Mouse (Mus musculus): ENCODE data around the gene Spns3. TPM values are rescaled to one million over a fixed set of nuclear protein-coding genes. Genes with fewer than 3 reads are reported as not detected.

Gene Spns3
- under 1 TPM in 1 of 2 experiments, not detected in 1; 0.10 TPM for total RNA-seq (2021)
- long read RNA-seq, experiment 1, result 0 reads
- long read RNA-seq, experiment 2, result 0 reads

DNA sequence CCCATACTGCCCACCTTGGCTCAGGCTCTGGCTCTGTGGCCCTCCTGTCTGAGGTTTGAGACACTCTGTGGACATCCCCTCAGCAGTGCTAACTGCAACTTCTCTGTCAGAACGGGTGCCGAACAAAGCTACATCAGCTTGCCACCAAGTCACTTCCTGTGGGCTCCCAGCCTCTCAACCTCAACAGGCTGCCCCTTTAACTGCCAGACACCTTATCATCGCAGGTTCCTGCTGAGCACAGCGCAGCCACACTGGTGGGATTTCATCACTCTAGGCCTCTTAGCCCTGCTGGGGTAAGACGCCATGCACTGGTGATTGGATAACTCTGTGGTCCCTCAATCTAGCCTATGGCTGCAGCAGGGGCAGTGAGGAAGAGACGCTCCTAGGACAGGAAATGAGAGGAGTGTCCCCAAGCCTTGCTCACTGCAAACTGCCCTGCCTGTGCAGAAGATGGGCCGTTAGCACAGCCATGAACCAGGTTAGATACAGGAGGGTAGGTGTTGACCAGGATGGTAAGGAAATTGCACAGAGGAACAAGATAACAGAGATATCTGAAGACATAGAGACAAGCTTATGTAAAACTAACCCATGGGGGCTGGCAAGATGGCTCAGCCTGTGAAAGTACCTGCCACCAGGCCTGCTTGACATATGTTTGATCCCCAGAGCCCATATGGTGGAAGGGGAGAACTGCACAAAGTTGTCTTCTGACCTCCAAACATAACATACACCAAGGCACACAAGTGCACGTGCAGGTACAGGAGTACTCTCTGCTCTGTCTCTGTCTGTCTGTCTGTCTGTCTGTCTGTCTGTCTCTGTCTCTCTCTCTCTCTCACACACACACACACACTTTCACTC, at the start of gene Spns3:
Gene Spns3, minus strand, starts transcription at position 373 of the 855 bp plus-strand sequence.
- intact Hi-C loops (cut with DNase I; ENCODE audit: low total_unique reads), result loop anchor here (10.0 kb wide), 1 partner anchor 326 kb away; no protein-coding TSS in a partner anchor
- no peak for DNase-seq

DNA sequence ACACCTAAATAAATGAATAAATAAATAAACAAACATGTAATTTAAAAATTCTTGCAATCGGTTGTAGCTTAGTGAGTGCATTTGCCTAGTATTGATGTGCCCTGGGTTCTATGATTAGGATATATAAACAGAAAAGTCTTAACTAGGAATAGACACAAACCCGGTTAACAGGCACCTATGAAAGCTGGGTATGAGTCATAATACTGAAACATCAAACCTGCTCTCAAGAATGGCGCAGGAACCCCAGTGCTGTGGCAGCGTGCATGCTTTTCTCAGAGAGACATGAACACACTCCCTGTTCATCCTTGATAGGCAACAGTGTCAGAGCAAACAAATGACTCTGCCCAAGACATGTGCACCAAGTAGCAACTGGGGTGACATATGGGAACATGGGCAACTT, 47.5 kb upstream of the Spns3 start:
- DNase-seq, result no peak
- intact Hi-C loops (cut with DNase I; ENCODE audit: low total_unique reads), result no loop called here

DNA sequence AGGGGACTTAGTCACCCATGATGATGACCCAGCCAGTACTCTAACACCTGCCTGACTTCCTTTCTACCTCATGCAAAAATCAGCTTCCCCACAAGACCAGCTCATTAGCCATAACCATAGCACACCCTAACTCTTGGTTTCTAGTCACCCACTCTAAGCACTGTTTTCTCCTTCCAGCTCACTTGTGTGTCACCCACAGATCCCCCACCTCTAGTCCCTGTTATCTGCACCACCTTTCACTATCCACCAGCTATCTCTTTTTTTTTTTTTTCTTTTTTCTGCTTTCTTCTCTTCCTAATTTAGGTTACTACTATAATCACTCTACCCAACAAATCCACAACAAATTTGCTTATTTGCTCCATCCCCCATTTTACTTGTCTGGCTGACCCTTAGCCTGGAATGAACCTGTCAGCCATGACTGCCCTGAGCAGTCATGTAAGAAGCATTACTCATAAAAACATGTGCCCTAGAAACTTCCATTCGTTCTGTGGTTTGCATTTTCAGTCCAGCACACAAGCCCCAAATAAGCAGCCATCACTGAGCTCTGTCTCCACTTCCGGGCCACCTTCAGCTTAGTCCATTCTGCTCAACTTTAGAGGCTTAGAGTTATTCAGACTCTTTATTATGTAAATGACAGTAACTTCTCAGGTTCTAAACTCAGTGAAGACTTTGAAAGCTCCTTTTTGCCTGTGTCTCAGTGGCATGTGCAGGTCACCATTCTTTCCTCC, 44.9 kb upstream of the Spns3 start:
- no peak for DNase-seq
- intact Hi-C loops (cut with DNase I; ENCODE audit: low total_unique reads), result no loop called here

DNA sequence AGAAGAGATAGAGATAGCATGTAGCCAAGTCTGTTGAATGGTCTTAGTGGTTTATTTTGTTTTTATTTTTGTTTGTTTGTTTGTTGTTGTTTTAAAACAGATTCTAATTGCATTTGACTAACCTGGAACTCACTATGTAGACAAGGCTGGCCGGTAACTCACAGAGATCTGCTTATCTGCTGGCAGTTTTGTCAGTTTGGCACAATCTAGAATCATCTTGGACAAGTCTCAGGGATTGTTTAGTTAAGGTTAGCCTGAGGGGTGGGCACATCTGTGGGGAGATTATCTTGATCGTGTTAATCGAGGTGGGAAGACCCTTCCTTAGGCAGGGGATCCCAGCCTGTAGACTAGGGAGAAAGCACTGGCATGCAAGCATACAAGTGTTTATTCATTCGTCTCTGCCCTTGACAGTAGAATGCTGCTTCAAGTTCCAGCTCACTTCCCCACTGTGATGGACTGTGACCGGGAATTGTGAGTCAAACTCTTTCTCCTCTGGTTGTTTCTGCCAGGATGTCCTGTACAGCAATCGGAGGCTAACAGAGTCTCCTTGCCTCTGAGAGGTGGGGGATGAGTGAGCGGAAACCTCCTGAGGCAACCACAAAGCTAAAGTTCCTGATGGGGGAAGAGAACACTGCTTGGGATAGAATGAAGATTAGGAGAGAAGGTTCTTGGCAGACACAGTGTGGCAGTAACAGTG, 37.4 kb upstream of the Spns3 start:
- intact Hi-C loops (cut with DNase I; ENCODE audit: low total_unique reads), result no loop called here

DNA sequence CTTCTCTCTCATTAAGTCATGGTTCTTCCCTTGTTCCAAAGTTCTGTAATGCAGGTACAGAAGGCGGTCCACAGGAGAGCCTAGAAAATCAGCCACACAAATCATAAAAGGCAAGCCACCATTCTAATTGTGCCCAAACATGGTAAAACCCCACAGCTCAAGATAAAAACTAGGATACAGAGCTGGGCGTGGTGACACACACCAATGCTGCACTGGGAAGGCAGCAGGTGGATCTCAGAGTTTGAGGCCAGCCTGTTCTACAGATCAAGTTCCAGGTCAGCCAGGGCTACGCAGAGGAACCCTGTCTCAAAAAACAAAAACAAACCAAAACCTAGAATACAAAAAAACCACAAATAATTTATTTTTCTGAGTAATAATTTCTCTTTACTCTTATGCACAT, 36.3 kb upstream of the Spns3 start:
- intact Hi-C loops (cut with DNase I; ENCODE audit: low total_unique reads), result no loop called here
- no peak for DNase-seq

More for the DNA sequence above, 37.4 kb upstream of the Spns3 start:
- no peak for DNase-seq

DNA sequence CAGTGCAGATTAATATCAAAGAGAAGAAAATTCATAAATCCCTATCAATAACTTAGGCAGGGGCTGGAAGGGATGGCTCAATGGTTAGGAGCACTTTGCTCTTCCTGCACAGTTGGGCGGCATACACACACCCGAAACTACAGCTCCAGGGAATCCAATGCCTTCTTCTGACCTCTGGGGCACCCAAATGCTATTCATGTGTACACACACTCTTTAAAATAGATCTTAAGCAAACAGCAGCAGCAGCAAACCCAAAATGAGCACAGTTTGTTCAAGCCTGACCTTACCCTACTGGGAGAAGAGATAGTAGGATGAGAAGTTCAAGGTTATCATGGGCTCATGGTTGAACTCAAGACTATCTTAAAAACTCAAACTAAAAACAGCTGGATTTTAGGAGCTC, 32.8 kb upstream of the Spns3 start:
- intact Hi-C loops (cut with DNase I; ENCODE audit: low total_unique reads), result no loop called here
- DNase-seq, result no peak

DNA sequence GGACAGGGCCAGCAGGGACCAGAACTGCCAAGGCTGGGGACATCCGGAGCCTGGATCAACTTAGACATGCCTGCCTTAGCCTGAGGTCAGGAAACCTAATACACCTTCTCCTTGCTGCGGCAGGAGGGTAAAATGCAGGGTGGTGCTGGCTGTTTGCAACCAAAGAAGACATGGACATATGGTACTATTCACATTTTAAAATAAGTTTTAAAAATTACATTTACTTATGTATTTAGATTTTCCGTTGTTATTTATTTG, 32.1 kb upstream of the Spns3 start:
- intact Hi-C loops (cut with DNase I; ENCODE audit: low total_unique reads), result no loop called here

DNA sequence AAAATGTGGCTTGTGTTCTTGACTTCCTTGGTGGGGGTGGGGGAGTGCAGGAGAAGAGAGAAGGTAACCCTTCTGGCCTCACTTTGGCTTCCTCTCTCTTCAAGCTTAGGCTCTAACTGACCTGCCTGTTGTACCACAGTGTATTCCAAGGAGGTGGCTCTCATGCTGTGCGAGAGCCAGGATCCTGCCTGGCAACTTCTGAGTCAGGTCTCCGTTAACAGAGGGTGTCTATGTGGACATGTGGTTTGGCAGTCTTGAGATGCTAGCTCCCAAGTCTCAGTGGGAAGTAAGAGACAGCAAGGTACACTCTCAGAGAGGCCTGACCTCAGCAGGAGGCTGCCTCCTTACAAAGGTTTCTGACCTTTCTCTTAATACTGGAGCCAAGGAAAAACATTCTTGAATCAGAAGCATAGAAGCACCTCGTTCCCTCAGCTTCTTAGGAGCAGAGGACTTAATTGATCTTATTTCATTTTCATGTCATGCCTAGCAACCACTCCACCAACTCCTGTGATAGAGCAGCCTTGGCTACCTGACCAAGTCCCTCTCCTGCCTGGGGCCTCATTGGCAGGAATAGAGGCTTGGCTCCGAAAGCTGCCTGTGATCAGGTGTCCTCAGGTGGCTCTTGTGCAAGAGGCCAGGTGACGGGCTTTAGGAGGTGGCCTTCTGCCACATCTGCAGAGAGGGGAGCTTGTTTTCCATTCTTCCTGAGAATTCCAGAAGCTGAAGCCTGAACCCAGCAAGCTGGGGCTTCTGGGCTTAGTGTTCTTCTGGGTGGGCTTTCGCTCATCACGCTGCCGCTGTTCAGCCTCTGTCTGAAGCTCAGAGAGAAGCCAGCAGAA, 31.5 kb upstream of the Spns3 start:
- peak; percentile 42 for DNase-seq
- intact Hi-C loops (cut with DNase I; ENCODE audit: low total_unique reads), result no loop called here

More for the DNA sequence above, 32.1 kb upstream of the Spns3 start:
- DNase-seq, result peak; percentile 32

DNA sequence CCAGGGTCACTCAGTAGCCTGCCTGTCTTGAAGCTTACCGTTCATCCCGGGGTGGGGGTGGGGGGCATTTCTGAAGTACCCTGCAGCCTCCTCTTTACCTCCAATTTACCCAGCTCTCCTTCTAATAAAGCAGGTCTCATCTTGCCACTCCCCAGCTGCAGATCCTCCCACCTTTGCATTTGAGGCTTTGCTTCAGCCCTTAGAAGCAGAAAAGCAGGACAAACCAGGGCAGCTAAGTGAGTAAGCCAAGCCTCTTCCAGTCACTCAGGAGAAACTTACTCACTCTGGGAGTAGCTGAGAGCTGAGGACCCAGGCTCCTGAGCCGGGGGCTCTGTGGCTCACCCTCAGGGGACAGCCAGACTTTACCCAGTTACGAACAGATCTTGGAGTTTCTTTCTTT, 28.2 kb upstream of the Spns3 start:
- intact Hi-C loops (cut with DNase I; ENCODE audit: low total_unique reads), result no loop called here
- DNase-seq, result no peak

DNA sequence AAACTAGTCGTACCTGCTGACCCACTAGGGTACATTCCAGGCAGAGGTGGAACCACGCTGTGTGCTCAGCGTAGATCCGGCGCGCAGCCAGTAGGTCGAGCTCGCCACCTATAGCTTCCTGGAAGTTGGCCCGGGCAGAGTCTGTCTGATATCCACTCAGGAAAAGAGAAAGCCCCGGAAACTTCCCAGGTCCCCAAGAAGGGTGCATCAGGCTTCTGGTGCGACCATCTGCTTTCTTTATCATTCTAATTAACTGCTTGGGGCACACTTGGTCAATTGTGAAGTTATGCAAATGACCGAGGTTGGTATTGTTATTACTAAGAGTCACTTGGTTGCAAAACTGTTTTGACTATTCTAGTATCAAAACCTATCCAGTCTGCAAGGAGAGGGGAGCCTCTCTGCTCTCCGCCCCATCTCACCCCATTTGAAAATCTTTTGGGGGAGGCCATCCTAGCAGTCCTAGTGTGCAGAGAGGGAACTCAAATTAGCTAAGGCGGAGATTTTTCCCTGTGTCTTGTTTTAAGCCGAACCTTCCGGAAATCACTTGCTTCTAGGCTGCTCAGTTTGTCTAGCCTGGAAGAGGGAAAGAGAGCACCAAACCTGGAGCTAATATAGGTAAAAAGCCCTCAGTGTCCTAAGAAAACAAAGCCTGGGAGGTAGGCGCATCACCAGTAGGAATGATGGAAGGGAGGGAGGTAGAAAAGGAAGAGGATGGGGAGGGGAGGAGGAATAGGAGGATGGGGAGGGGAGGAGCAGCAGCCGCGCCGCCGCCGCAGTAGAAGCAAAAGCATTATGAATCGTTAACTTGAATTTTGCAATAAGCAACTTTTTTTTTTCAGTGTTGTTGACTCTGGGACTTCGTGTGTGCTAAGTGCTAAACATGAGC, 26.4 kb upstream of the Spns3 start:
- DNase-seq, result no peak

DNA sequence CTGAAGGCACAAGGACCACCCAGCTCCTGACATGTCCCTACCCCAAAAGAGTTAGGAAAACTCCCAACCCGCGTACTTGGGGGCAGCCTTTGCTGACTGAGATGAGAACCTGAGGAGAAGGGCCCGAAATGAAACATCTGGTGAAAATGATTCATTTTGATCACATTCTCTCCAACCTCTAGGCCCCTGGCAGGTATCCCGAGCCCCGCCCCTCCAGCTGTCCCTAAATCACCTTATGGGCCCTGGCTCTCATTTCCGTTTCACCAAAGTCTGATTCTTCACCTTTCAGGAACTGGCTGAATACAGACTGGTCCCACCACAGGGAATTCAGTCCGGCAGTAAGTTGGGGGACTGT, 25.8 kb upstream of the Spns3 start:
- peak; percentile 18 for DNase-seq
- intact Hi-C loops (cut with DNase I; ENCODE audit: low total_unique reads), result no loop called here

More for the DNA sequence above, 26.4 kb upstream of the Spns3 start:
- intact Hi-C loops (cut with DNase I; ENCODE audit: low total_unique reads), result no loop called here

DNA sequence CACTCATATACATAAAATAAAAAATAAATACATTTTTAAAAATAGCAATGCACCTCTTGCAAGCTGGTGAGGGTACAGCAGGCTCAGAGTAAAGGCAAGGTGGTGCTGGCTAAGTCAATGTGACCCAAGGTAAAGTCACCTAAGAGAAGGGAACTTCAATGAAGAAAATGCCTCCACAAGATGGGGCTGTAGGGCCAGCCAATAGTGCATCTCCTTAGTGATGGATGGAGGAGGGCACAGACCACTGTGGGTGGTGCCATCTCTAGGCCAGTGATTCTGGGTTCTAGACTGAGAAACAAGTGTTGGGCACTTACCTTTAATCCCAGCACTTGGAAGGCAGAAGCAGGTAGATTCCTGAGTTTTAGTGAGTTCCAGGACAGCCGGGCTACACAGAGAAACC, 23.5 kb upstream of the Spns3 start:
- DNase-seq, result no peak
- intact Hi-C loops (cut with DNase I; ENCODE audit: low total_unique reads), result loop anchor here (2.0 kb wide), 1 partner anchor 151 kb away; no protein-coding TSS in a partner anchor

DNA sequence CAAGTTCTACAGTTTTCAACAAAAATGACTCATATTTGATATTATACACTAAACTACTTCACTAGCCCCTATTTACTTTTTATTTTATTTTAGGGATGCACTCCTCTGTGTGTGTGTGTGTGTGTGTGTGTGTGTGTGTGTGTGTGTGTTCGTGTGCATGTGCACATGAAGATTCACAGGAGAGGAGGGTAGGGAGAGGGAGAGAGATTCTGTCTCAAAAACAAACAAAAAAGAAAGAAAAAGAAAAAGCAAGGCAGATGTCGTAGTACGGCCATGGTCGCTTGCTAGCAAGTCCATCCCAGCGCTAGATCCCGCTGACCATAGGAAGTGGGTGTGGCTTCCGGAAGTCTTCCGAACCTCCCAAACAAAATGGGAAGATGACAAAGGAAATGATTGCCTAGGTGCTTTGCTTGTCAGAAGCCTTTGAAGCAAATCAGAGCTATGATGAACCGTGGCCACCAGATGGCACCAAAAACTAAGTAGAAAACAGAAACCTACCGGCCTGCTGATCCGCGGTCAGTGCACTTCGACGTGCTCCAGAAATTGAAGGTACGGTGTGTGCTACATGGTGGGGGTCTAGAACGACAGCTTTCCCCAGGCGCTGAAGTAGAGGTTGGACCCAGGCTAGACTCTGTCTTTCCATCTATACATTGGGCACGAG, 20.1 kb upstream of the Spns3 start:
- peak; percentile 74 for DNase-seq
- intact Hi-C loops (cut with DNase I; ENCODE audit: low total_unique reads), result no loop called here

DNA sequence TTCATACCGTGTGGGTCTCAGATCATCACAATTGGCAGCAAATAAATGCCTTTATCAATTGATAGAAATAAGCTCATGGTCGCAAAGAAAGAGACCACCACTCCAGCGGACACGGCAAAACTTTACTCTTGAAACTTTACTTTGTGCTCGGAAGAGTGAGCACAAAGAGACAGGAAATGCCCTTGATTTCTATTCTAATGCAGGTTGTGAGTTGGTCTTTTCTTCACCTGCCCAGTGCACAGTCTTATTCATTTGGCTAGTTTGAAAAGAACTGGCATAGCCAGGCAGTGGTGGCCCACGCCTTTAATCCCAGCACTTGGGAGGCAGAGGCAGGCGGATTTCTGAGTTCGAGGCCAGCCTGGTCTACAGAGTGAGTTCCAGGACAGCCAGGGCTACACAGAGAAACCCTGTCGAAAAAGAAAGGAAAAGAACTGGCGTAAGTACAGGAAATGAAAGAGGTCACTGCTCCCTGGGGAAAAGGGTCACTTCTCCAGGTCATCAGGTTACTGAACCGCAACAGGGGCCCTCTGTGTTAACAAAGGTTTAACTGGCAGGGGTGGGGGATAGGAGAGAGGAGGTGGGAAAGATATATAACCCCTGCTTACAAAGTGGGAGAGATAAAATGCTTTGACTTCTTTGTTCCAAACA, 19.5 kb upstream of the Spns3 start:
- no peak for DNase-seq
- intact Hi-C loops (cut with DNase I; ENCODE audit: low total_unique reads), result no loop called here

DNA sequence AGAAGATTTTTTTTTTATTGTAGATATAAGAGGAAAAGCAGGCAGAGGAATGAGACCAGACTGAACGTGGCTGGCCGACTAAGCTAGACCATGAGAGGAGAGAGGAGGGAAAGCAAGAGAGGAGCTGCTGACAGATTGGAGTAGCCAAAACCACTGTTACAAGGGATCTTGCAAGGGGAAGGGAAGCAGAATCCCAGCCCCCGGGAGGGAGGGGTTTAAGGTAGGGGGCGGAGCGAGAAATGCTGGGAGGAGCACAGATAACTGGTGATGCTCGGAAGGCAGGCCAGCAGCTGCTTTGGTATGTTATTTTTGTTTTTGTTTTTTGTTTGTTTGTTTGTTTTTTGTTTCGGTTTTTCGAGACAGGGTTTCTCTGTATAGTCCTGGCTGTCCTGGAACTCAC, 18.7 kb upstream of the Spns3 start:
- intact Hi-C loops (cut with DNase I; ENCODE audit: low total_unique reads), result no loop called here
- DNase-seq, result no peak

DNA sequence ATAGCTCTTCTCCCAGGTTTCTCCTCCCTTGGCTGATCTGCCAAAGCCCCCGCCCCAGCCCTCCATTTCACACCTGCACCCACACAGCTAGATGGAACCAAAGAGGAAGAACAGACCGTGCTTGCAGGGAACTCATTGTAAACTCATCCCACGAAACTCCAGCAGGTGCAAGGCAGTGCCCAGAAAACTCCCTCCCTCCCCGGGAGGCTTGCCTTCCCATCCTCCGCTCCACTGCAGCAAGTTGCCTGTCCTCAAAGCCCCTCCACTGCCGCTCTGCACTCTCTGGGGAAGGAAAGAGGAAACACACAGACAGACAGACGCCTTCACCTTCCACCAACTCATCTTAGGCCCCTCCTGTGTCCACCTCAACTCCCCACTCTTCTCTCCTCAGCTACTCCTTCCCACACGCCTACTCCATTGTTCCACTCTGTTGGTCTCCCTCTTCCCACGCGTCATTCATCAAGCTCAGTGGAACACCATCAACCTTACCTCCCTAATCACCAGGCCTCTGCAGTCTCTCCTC, 16.6 kb upstream of the Spns3 start:
- DNase-seq, result no peak
- intact Hi-C loops (cut with DNase I; ENCODE audit: low total_unique reads), result no loop called here

DNA sequence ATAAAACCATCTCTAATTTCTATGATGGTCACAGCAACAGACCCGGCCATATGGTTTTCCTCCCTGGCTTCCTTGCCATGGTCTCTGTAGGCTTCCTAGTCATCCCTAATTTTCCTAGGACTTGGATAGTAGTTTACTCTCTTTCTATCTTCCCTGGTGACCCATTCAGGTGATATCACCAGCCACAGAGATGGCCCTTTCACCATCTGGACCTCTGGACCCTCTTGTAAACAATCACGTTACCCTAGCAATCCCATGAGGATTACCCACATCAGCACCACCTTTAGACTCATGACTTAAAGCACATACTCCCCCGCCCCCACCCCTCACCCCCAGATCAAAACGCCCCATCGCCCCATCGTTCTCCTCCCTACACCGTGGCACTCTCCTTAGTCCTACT, 16.0 kb upstream of the Spns3 start:
- DNase-seq, result no peak
- intact Hi-C loops (cut with DNase I; ENCODE audit: low total_unique reads), result no loop called here
